Mouse (Mus musculus) neural tube, embryonic 15.5 days (tissue): ENCODE measurements around the gene AL731706.2. TPM values are rescaled to one million over a fixed set of nuclear protein-coding genes. Genes with fewer than 3 reads are reported as not detected.

Experiments
- ATAC-seq: fragments of 200-750 bp; cut with Nextera tagmentation; 2 replicates; pipeline ENCODE4 v1.8.0; 2017; ENCODE audit warnings: mild to moderate bottlenecking, moderate TSS enrichment, moderate library complexity; ENCODE audit not compliant: low FRiP score
- H3K27ac ChIP-seq: fragments of 300-500 bp; sonication (generic); replicated peaks from 2 replicates; pipeline ENCODE4 v1.5.1; 2015; ENCODE audit warnings: mild to moderate bottlenecking, inconsistent platforms
- H3K27me3 ChIP-seq: fragments of 300-500 bp; sonication (generic); replicated peaks from 2 replicates; pipeline ENCODE4 v1.6.1; 2015; ENCODE audit warnings: inconsistent platforms
- H3K36me3 ChIP-seq: fragments of 300-500 bp; sonication (generic); 2 replicates; pipeline ENCODE4 v1.6.1; 2015; ENCODE audit warnings: inconsistent platforms
- H3K4me1 ChIP-seq: fragments of 300-500 bp; sonication (generic); 2 replicates; pipeline ENCODE4 v1.6.1; 2015; ENCODE audit warnings: inconsistent platforms
- H3K4me2 ChIP-seq: fragments of 300-500 bp; sonication (generic); 2 replicates; pipeline ENCODE4 v1.6.1; 2015; ENCODE audit warnings: inconsistent platforms, mild to moderate bottlenecking, moderate library complexity
- H3K4me3 ChIP-seq: fragments of 300-500 bp; sonication (generic); replicated peaks from 2 replicates; pipeline ENCODE4 v1.5.1; 2015; ENCODE audit warnings: mild to moderate bottlenecking, inconsistent platforms
- H3K9ac ChIP-seq: fragments of 300-500 bp; sonication (generic); replicated peaks from 2 replicates; pipeline ENCODE4 v1.6.1; 2015; ENCODE audit warnings: mild to moderate bottlenecking, inconsistent platforms
- H3K9me3 ChIP-seq: fragments of 300-500 bp; sonication (generic); replicated peaks from 2 replicates; pipeline ENCODE4 v1.6.1; 2016; ENCODE audit warnings: inconsistent platforms
- WGBS: fragments of 180-500 bp; shearing (Covaris S2); methylation state at CpG from one replicate; pipeline ENCODE4 v1.1.7; 2015; ENCODE audit warnings: mixed read lengths; 5-methylcytosine and 5-hydroxymethylcytosine counted together
- polyA plus RNA-seq: library from polyadenylated mRNA; unstranded; fragments of >200 nt; fragmentation: Nextera tagmentation; extraction: Ambion mirVana; gene quantifications from 2 replicates; pipeline ENCODE4 v1.2.1, GENCODE M21; 2015

The AL731706.2 gene
- polyA plus RNA-seq, result 37.2 and 42.8 TPM in 2 replicates

- Histone ChIP-seq H3K4me1 (peaks cover 19% of the 10 kb centered on the region), H3K36me3 (peaks cover 24% of the 10 kb centered on the region), H3K4me3 (no peak within 1 kb of the TSS), H3K9me3 (no peaks in the 10 kb centered on the region), H3K27me3 (no peaks in the 10 kb centered on the region), H3K4me2 (no peak within 1 kb of the TSS), H3K9ac (no peak within 1 kb of the TSS), H3K27ac (no peak within 1 kb of the TSS)
- no peak for ATAC-seq
- 97% methylated on average over 2 of the region's 2 CpGs for WGBS
These were observed at the start of gene AL731706.2 for GRCm38 (mm10) chr2:136885579-136885978. Gene AL731706.2 (minus strand): TSS chr2:136885679.

GRCm38 (mm10) chr2:136921003-136921408, 35.5 kb upstream of the AL731706.2 start:
- WGBS, result 52% methylated on average over 4 of the region's 4 CpGs
- H3K4me2 ChIP-seq, result no peak overlapping the region
- H3K36me3 ChIP-seq, result no peaks in the 10 kb centered on the region
- peaks cover 3% of the 10 kb centered on the region; the same call in 1 of the 2 replicates for H3K4me1 ChIP-seq
- H3K9me3 ChIP-seq, result no peaks in the 10 kb centered on the region
- H3K9ac ChIP-seq, result no peak overlapping the region
- H3K27me3 ChIP-seq, result no peaks in the 10 kb centered on the region
- no peak overlapping the region for H3K27ac ChIP-seq
- ATAC-seq, result no peak; the same call in 1 of the 2 replicates
- H3K4me3 ChIP-seq, result no peak overlapping the region

DNA sequence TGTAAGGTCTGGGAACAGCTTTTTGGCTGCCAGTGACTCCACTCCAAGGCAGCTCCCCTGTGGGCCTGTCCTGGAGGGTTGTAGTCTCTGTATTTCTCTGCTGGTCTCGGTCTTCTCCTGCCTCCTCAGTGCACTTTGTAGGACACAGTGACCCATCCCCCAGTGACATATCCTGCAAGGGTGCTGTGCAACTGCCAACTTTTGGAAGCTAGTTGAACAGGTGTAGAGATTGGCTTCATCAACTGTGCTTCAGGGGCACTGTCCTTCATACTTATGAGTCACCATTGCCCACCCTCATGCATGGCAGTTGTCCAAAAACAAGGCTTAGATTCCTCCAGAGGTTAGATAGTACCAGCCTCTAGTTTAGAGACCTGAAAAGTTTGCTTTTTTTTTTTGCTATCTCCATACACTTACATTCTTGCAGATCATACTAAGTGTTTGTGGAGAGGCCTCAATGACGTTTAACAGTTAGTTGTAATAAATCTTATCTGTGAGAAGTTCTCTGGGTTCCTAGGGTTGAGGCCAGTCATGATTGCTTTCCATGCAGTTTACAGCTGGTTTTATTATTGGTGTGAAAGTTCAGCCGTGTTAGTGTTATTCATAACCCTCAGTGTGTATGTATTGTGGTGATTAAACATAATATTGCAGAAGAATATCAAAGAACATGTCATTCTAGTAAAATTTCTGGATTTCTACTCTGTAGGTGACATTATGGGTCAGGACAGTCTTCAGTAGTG, 34.9 kb upstream of the AL731706.2 start:
- H3K27ac ChIP-seq, result no peak overlapping the region
- peaks cover 3% of the 10 kb centered on the region; the same call in 1 of the 2 replicates for H3K4me1 ChIP-seq
- no peak overlapping the region for H3K9ac ChIP-seq
- no peak for ATAC-seq
- no peaks in the 10 kb centered on the region for H3K27me3 ChIP-seq
- H3K9me3 ChIP-seq, result no peaks in the 10 kb centered on the region
- no peak overlapping the region for H3K4me3 ChIP-seq
- H3K4me2 ChIP-seq, result no peak overlapping the region
- WGBS, result 71% methylated on average over 3 of the region's 3 CpGs
- H3K36me3 ChIP-seq, result no peaks in the 10 kb centered on the region

GRCm38 (mm10) chr2:136919433-136919832, 34.0 kb upstream of the AL731706.2 start:
- Histone ChIP-seq H3K4me2 (no peak overlapping the region), H3K27ac (no peak overlapping the region), H3K4me3 (no peak overlapping the region), H3K27me3 (no peaks in the 10 kb centered on the region), H3K36me3 (no peaks in the 10 kb centered on the region), H3K4me1 (peaks cover 3% of the 10 kb centered on the region; the same call in 1 of the 2 replicates), H3K9me3 (no peaks in the 10 kb centered on the region), H3K9ac (no peak overlapping the region)
- ATAC-seq, result no peak
- 100% methylated on average over 1 of the region's 1 CpGs for WGBS

DNA sequence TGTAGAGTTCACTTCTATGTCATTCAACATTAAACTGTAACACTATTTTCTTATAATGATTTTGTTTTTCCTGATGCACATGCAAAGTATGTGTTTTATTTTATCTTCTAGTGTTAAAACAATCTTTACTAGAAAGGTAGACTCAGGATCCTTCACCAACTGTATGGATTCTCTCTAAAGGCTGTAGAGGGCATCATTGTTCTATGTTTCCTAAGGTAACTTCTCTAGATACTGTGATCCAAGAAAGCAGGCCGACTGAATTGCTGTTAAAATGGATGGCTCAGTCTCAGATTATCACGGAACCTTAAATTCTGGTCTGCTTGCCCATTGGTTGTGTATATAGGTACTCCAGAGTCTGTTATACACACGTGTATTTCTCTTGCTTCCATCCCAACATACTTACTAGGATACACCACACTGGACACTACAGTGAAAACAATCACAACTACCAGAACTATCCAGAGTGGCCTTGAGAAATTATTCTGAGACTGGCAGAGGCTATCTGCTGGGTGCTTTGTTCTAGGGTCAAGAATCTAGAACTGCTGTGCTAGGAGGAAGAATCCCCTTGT, 28.9 kb upstream of the AL731706.2 start:
- Histone ChIP-seq H3K27ac (no peak overlapping the region), H3K36me3 (no peaks in the 10 kb centered on the region), H3K9ac (no peak overlapping the region), H3K4me3 (no peak overlapping the region), H3K4me2 (no peak overlapping the region), H3K27me3 (no peaks in the 10 kb centered on the region), H3K9me3 (no peaks in the 10 kb centered on the region), H3K4me1 (no peaks in the 10 kb centered on the region)
- 47% methylated on average over 3 of the region's 3 CpGs for WGBS
- peak; percentile 85; the same call in 1 of the 2 replicates for ATAC-seq

DNA sequence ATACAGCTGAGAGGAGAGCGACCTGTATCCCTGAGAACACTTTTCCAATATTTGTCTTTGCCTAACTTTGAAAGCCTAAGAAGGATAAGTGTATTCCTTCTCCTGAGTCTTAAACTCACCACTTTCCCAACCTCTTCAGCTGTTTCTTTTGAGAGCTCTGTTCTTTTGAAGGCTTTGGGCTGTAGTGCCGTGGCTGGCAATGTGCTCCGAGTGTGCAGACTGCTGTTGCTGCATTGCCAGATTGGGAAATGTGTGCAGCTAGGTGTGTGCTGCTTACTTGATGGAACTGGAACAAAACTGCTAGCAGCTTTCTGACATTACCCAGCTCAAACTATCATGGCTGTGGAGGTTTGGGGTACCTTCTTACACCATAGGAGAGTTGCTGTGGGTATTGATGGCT, 27.5 kb upstream of the AL731706.2 start:
- no peak overlapping the region for H3K9ac ChIP-seq
- H3K27ac ChIP-seq, result no peak overlapping the region
- H3K4me3 ChIP-seq, result no peak overlapping the region
- no peak for ATAC-seq
- H3K4me1 ChIP-seq, result no peaks in the 10 kb centered on the region
- H3K27me3 ChIP-seq, result no peaks in the 10 kb centered on the region
- H3K36me3 ChIP-seq, result no peaks in the 10 kb centered on the region
- WGBS, result 47% methylated on average over 3 of the region's 3 CpGs
- no peak overlapping the region for H3K4me2 ChIP-seq
- no peaks in the 10 kb centered on the region for H3K9me3 ChIP-seq

- no peak for ATAC-seq
- Histone ChIP-seq H3K9me3 (no peaks in the 10 kb centered on the region), H3K27ac (peak overlapping the region; percentile 41), H3K36me3 (no peaks in the 10 kb centered on the region), H3K9ac (no peak overlapping the region), H3K27me3 (no peaks in the 10 kb centered on the region), H3K4me3 (no peak overlapping the region), H3K4me2 (no peak overlapping the region), H3K4me1 (no peaks in the 10 kb centered on the region)
- 20% methylated on average over 4 of the region's 4 CpGs for WGBS
These were observed 26.5 kb upstream of the AL731706.2 start for GRCm38 (mm10) chr2:136911958-136912411.

- ATAC-seq, result no peak
- WGBS, result 87% methylated on average over 2 of the region's 2 CpGs
These were observed 23.8 kb upstream of the AL731706.2 start for GRCm38 (mm10) chr2:136909298-136909697.

DNA sequence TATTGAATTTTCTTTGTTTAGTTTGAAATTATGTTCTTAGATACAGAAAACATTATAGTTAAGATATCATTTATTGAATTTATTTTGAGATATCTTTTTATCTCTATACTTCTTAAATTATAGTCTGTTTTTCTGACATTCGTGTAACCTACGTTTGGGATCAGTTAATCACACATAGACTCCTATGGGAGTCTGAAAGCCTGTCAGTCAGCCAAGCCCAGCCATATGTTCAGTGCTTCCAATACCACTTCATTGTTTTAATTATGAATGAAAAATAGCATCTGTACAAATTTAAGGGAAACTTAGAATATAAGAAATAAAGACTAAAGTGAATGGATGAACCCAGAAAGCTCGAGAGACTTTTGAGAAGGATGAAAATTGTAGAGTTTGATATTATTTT, 23.1 kb upstream of the AL731706.2 start:
- ATAC-seq, result no peak
- no peaks in the 10 kb centered on the region for H3K4me1 ChIP-seq
- no peaks in the 10 kb centered on the region for H3K27me3 ChIP-seq
- whole genome bisulfite sequencing, result 58% methylated on average over 3 of the region's 3 CpGs
- H3K4me3 ChIP-seq, result no peak overlapping the region
- H3K36me3 ChIP-seq, result peaks cover 9% of the 10 kb centered on the region; the same call in 1 of the 2 replicates
- no peak overlapping the region for H3K9ac ChIP-seq
- H3K9me3 ChIP-seq, result no peaks in the 10 kb centered on the region
- no peak overlapping the region for H3K27ac ChIP-seq
- H3K4me2 ChIP-seq, result no peak overlapping the region

More at GRCm38 (mm10) chr2:136909298-136909697, 23.8 kb upstream of the AL731706.2 start:
- no peaks in the 10 kb centered on the region for H3K4me1 ChIP-seq
- no peaks in the 10 kb centered on the region for H3K27me3 ChIP-seq
- no peak overlapping the region for H3K4me3 ChIP-seq
- no peaks in the 10 kb centered on the region for H3K9me3 ChIP-seq
- no peak overlapping the region for H3K4me2 ChIP-seq
- peaks cover 9% of the 10 kb centered on the region; the same call in 1 of the 2 replicates for H3K36me3 ChIP-seq
- no peak overlapping the region for H3K27ac ChIP-seq
- H3K9ac ChIP-seq, result no peak overlapping the region

DNA sequence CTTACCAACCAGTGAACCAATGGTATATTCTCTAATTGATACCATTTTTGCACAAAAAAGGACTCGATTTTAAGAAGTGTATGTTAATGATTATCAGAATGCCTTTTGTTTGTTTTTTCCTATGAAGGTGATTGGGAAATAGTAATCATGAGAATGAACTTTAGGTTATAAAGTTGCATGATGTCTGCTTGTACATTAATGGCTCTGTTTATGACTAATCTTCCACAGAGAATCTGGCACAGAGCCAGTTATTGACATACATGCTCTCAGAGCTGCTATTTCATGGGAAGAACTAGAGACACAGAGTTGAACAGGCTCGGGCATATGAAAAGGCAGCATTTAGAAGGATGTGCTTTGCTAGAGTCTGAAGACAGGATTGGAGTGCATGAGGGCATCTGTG, 10.7 kb upstream of the AL731706.2 start:
- Histone ChIP-seq H3K9me3 (no peaks in the 10 kb centered on the region), H3K27ac (no peak overlapping the region), H3K4me2 (no peak overlapping the region), H3K27me3 (no peaks in the 10 kb centered on the region), H3K4me1 (peaks cover 14% of the 10 kb centered on the region), H3K4me3 (no peak overlapping the region), H3K9ac (no peak overlapping the region), H3K36me3 (no peaks in the 10 kb centered on the region)
- WGBS, result 73% methylated on average over 2 of the region's 2 CpGs
- ATAC-seq, result no peak

- Histone ChIP-seq H3K9me3 (no peaks in the 10 kb centered on the region), H3K36me3 (no peaks in the 10 kb centered on the region), H3K9ac (no peak overlapping the region), H3K4me2 (no peak overlapping the region), H3K4me1 (peaks cover 24% of the 10 kb centered on the region), H3K27ac (no peak overlapping the region), H3K27me3 (no peaks in the 10 kb centered on the region), H3K4me3 (no peak overlapping the region)
- ATAC-seq, result no peak
- WGBS, result 67% methylated on average over 2 of the region's 2 CpGs
These were observed 9.0 kb upstream of the AL731706.2 start for GRCm38 (mm10) chr2:136894494-136894893.

DNA sequence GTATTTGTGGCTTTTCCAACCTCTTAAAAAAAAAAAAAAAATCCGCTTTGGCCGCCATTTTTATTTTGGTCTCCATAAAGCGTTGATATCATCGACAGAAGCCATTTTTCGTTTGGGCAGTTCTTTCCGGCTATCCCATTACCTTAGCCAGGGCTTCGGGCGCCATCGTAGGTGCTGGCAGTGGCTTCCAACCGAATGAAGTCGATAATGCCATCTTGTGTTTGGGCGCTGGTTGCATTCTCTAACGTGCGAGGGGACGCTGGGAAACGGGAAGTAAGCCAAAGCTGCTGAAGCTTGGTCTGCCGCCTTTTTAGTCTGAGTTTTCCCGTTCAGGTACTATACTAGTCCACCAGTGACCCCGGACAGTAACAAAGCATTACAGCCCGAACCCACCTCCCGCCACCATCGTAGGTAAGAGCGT, 6.5 kb upstream of the AL731706.2 start:
- Histone ChIP-seq H3K4me2 (peak overlapping the region; percentile 56), H3K4me1 (peaks cover 34% of the 10 kb centered on the region), H3K27ac (peak overlapping the region; percentile 98), H3K27me3 (no peaks in the 10 kb centered on the region), H3K36me3 (no peaks in the 10 kb centered on the region), H3K4me3 (peak overlapping the region; percentile 81), H3K9ac (peak overlapping the region; percentile 62), H3K9me3 (no peaks in the 10 kb centered on the region)
- peak; percentile 90 for ATAC-seq
- WGBS, result under 1% methylated on average over 23 of the region's 23 CpGs
